Mouse (Mus musculus): ENCODE data around the gene Gm14085.
A peak's percentile ranks its signal among the peaks of the same experiment; 100 is the strongest.

Gm14085 gene

GRCm38 (mm10) chr2:122558317-122558716 is 73.6 kb downstream of the Gm14085 start:
- DNase-seq (ENCODE audit: low read depth in 1 of 2, low spot score in 2 of 2): no peak

GRCm38 (mm10) chr2:122561221-122561620 is 76.5 kb downstream of the Gm14085 start:
- no peak for DNase-seq (ENCODE audit: low read depth in 1 of 2, low spot score in 2 of 2)

- DNase-seq (ENCODE audit: low read depth in 1 of 2, low spot score in 2 of 2): no peak
These were observed 77.5 kb downstream of the Gm14085 start for GRCm38 (mm10) chr2:122562251-122562650.

- DNase-seq (ENCODE audit: low read depth in 1 of 2, low spot score in 2 of 2): peak in 1 of 2 experiments; percentile 29
These were observed 84.7 kb downstream of the Gm14085 start for GRCm38 (mm10) chr2:122569439-122569838.

- no peak for DNase-seq (ENCODE audit: low read depth in 1 of 2, low spot score in 2 of 2)
These were observed 85.7 kb downstream of the Gm14085 start for GRCm38 (mm10) chr2:122570430-122570829.

- no peak for DNase-seq (ENCODE audit: low read depth in 1 of 2, low spot score in 2 of 2)
These were observed 86.6 kb downstream of the Gm14085 start for GRCm38 (mm10) chr2:122571326-122571725.

- no peak for DNase-seq (ENCODE audit: low read depth in 1 of 2, low spot score in 2 of 2)
These were observed 87.7 kb downstream of the Gm14085 start for GRCm38 (mm10) chr2:122572438-122572837.

GRCm38 (mm10) chr2:122575470-122575869 is 90.7 kb downstream of the Gm14085 start:
- no peak for DNase-seq (ENCODE audit: low read depth in 1 of 2, low spot score in 2 of 2)

GRCm38 (mm10) chr2:122576295-122576694 is 91.6 kb downstream of the Gm14085 start:
- no peak for DNase-seq (ENCODE audit: low read depth in 1 of 2, low spot score in 2 of 2)

GRCm38 (mm10) chr2:122577316-122577715 is 92.6 kb downstream of the Gm14085 start:
- DNase-seq (ENCODE audit: low read depth in 1 of 2, low spot score in 2 of 2): no peak

Data from monocyte, adult 2 months (primary cell).